Mouse (Mus musculus) stomach, embryonic 16.5 days (tissue): ENCODE measurements at regions not wholly inside any gene's neighbourhood (a gene's known extent, or its start where the extent isn't known, plus 50 kb on each side); places are given as distances from the start of the nearest gene placed in this dataset.
A peak's percentile ranks its signal among the peaks of the same experiment; 100 is the strongest.

ENCODE experiments used
- ATAC-seq: fragments of 200-750 bp; cut with Nextera tagmentation; 2 replicates; pipeline ENCODE4 v1.8.0; 2017; ENCODE audit warnings: moderate number of reproducible peaks, moderate TSS enrichment; ENCODE audit not compliant: insufficient read depth, low FRiP score
- H3K27ac ChIP-seq: fragments of 300-500 bp; sonication (generic); 2 replicates; pipeline ENCODE4 v1.5.1; 2014; ENCODE audit warnings: low read length
- H3K27me3 ChIP-seq: fragments of 300-500 bp; sonication (generic); 2 replicates; pipeline ENCODE4 v1.6.1; 2014; ENCODE audit warnings: low read length, control low read depth, mixed read lengths; ENCODE audit not compliant: control insufficient read depth, insufficient read depth
- H3K36me3 ChIP-seq: fragments of 300-500 bp; sonication (generic); 2 replicates; pipeline ENCODE4 v1.6.1; 2014; ENCODE audit warnings: low read length; ENCODE audit not compliant: control insufficient read depth, insufficient read depth
- H3K4me1 ChIP-seq: fragments of 300-500 bp; sonication (generic); 2 replicates; pipeline ENCODE4 v1.6.1; 2014; ENCODE audit warnings: low read length, control low read depth, mixed read lengths; ENCODE audit not compliant: control insufficient read depth, insufficient read depth
- H3K4me2 ChIP-seq: fragments of 300-500 bp; sonication (generic); 2 replicates; pipeline ENCODE4 v1.6.1; 2014; ENCODE audit warnings: low read depth, low read length, mixed read lengths
- H3K4me3 ChIP-seq: fragments of 300-500 bp; sonication (generic); replicated peaks from 2 replicates; pipeline ENCODE4 v1.5.1; 2014; ENCODE audit warnings: mild to moderate bottlenecking, low read length
- H3K9ac ChIP-seq: fragments of 300-500 bp; sonication (generic); 2 replicates; pipeline ENCODE4 v1.6.1; 2014; ENCODE audit warnings: low read length
- H3K9me3 ChIP-seq: fragments of 300-500 bp; sonication (generic); replicated peaks from 2 replicates; pipeline ENCODE4 v1.6.1; 2016; ENCODE audit warnings: low read length, control low read depth; ENCODE audit not compliant: control insufficient read depth
- WGBS: fragments of 180-500 bp; shearing (Covaris S2); extraction: QIAGEN DNeasy Blood & Tissue Kit; methylation state at CpG from one replicate; pipeline ENCODE4 v1.1.7; 2014; 5-methylcytosine and 5-hydroxymethylcytosine counted together

DNA sequence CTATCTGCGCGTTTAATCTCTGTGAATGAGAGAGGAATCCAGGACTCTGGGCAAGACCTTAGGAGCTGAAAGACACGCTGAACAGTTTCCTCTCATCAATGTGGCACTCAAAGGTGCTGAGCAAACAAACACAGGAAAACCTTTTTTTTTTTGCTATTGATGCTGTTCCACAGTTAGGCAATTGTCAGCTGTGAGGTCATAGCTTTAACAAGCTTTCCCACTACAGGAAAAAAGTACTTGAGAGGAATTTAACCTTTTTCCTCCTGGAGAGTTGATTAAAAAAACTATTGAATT, 261.0 kb downstream of the Fzd1 start:
- no peaks in the 10 kb centered on the region for H3K27me3 ChIP-seq
- no peaks in the 10 kb centered on the region for H3K9me3 ChIP-seq
- 31% methylated on average over 3 of the region's 3 CpGs for WGBS
- H3K4me2 ChIP-seq: peak overlapping the region; percentile 43
- peak overlapping the region; percentile 35; the same call in 1 of the 2 replicates for H3K9ac ChIP-seq
- no peak for ATAC-seq
- H3K27ac ChIP-seq: peak overlapping the region; percentile 77
- H3K4me1 ChIP-seq: peaks cover 23% of the 10 kb centered on the region
- H3K4me3 ChIP-seq: no peak overlapping the region
- no peaks in the 10 kb centered on the region for H3K36me3 ChIP-seq

DNA sequence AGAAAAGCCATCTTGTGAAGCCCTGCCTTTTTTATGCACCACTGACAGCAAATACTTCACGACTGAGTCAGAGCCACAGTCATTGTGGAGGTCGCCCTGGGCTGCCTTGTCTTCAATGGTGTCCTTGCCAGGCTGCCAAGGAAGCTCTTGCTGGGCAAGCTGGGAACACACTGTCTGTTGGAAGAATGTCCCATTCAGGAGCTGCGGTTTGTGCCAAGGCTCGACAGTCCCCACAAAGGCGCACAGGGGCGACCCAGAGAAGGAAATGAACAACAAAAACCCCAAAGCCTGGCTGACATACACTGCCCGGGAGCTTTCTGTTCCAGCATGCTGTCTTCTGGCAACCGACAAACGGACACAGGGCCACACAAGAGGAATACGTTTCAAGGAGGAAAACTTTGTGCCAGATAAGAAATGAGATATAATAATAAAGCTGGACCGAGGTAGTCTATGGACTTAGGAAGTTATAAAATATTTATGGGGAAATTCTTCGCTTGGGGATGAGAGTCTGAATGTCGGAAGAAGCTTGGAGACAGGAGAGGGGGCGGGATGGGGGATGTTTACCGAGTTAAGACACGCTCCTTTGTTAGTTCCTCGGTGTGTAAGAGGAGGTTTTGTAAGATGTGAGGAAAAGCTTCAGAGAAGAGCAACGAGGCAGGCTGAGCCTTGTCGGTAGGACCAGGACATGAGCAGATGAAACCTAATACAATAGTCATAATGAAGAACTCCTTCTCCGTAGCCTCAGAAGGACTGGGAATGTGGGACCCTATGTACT, 261.5 kb downstream of the Fzd1 start:
- no peaks in the 10 kb centered on the region for H3K36me3 ChIP-seq
- peak; percentile 40; the same call in 1 of the 2 replicates for ATAC-seq
- H3K27me3 ChIP-seq: no peaks in the 10 kb centered on the region
- no peaks in the 10 kb centered on the region for H3K9me3 ChIP-seq
- peak overlapping the region; percentile 60 for H3K9ac ChIP-seq
- 20% methylated on average over 20 of the region's 20 CpGs for WGBS
- H3K27ac ChIP-seq: peak overlapping the region; percentile 77
- peaks cover 23% of the 10 kb centered on the region for H3K4me1 ChIP-seq
- peak overlapping the region; percentile 43 for H3K4me2 ChIP-seq
- H3K4me3 ChIP-seq: no peak overlapping the region; the same call in 1 of the 2 replicates

GRCm38 (mm10) chr5:4495482-4495881, 262.4 kb downstream of the Fzd1 start:
- Histone ChIP-seq H3K4me3 (no peak overlapping the region), H3K9ac (no peak overlapping the region), H3K27me3 (no peaks in the 10 kb centered on the region), H3K27ac (peak overlapping the region; percentile 8; the same call in 1 of the 2 replicates), H3K36me3 (no peaks in the 10 kb centered on the region), H3K4me1 (peaks cover 23% of the 10 kb centered on the region), H3K9me3 (no peaks in the 10 kb centered on the region), H3K4me2 (no peak overlapping the region)
- no peak for ATAC-seq
- 72% methylated on average over 6 of the region's 6 CpGs for WGBS

DNA sequence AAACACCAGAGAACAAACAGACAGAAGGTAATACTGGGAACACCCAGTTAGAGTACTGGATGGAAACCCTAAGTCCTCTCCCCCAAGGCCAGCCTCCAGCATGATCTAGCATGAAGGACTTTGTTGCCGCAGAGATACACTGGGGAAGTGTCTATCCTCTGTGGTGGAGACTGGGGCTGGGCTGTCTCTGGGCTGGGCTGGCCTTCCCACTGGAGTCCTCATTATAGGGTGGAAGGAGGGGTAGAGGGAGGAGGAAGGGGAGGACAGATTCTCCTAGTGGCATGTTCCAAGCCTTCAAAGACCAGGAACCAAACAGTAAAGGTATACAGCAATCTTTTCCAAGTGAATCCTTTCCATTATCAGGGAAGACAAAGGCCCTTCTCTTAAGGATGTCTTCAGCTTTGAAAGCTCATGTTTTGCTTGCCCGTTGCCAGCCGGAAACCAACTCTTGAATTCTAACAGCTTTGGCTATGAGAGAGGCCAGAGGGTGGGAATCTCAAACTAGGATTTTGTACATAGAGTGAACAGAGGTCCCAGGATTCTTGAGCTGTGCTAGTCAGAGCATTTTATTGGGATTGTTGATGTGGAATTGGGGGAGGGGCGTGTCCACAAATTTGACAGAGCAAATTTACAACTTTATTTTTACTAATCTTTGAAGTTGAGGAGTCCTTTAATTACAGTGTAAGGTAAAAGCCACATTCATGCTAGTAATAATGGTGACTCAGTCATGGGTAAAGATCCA, 271.3 kb downstream of the Fzd1 start:
- no peak overlapping the region for H3K9ac ChIP-seq
- no peak; the same call in 1 of the 2 replicates for ATAC-seq
- H3K9me3 ChIP-seq: no peaks in the 10 kb centered on the region
- H3K4me3 ChIP-seq: no peak overlapping the region
- no peaks in the 10 kb centered on the region for H3K36me3 ChIP-seq
- H3K27ac ChIP-seq: no peak overlapping the region
- H3K4me1 ChIP-seq: 0 out of 2 replicates have a peak, but pooled peaks cover 4% of the 10 kb centered on the region
- 80% methylated on average over 4 of the region's 4 CpGs for WGBS
- H3K4me2 ChIP-seq: no peak overlapping the region
- no peaks in the 10 kb centered on the region for H3K27me3 ChIP-seq

GRCm38 (mm10) chr5:4485542-4486390, 272.1 kb downstream of the Fzd1 start:
- Histone ChIP-seq H3K9me3 (no peaks in the 10 kb centered on the region), H3K4me3 (no peak overlapping the region), H3K4me1 (0 out of 2 replicates have a peak, but pooled peaks cover 4% of the 10 kb centered on the region), H3K9ac (no peak overlapping the region), H3K4me2 (no peak overlapping the region), H3K36me3 (no peaks in the 10 kb centered on the region), H3K27ac (no peak overlapping the region), H3K27me3 (no peaks in the 10 kb centered on the region)
- ATAC-seq: peak; percentile 21; the same call in 1 of the 2 replicates
- 61% methylated on average over 10 of the region's 10 CpGs for WGBS

- no peaks in the 10 kb centered on the region for H3K36me3 ChIP-seq
- no peak for ATAC-seq
- no peaks in the 10 kb centered on the region for H3K27me3 ChIP-seq
- H3K4me3 ChIP-seq: no peak overlapping the region
- 21% methylated on average over 6 of the region's 6 CpGs for WGBS
- H3K9me3 ChIP-seq: no peaks in the 10 kb centered on the region
- H3K4me2 ChIP-seq: no peak overlapping the region
- H3K9ac ChIP-seq: no peak overlapping the region
- 0 out of 2 replicates have a peak, but pooled peaks cover 4% of the 10 kb centered on the region for H3K4me1 ChIP-seq
- H3K27ac ChIP-seq: no peak overlapping the region
Observed at GRCm38 (mm10) chr5:4484780-4485179, 273.1 kb downstream of the Fzd1 start.

- no peak overlapping the region for H3K27ac ChIP-seq
- H3K9ac ChIP-seq: no peak overlapping the region
- no peak overlapping the region for H3K4me2 ChIP-seq
- H3K4me3 ChIP-seq: no peak overlapping the region
- H3K36me3 ChIP-seq: no peaks in the 10 kb centered on the region
- H3K4me1 ChIP-seq: 0 out of 2 replicates have a peak, but pooled peaks cover 4% of the 10 kb centered on the region
- no peaks in the 10 kb centered on the region for H3K27me3 ChIP-seq
- no peaks in the 10 kb centered on the region for H3K9me3 ChIP-seq
- 73% methylated on average over 1 of the region's 1 CpGs for WGBS
- ATAC-seq: no peak
Observed at GRCm38 (mm10) chr5:4484151-4484550, 273.7 kb downstream of the Fzd1 start.

DNA sequence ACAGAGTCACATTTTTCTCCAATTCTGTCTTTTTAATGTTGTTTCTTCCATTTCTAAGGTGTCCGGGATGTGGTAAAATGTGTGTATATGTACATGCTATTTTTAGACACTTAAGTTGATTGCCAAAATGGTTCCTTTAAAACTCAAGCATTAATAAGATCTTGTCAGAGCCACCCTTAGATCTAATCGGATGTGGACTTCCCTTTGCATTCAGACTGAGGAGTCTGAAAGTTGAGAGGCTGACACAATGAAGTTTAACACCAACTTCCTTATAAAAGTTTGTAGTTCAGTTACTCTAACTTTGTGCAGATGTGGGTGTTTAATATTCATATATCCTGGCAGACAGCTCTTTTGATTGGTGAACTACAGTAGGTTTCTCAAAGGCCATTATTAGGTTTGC, 282.1 kb downstream of the Mterf1b start:
- H3K36me3 ChIP-seq: no peaks in the 10 kb centered on the region
- H3K27ac ChIP-seq: no peak overlapping the region
- H3K9me3 ChIP-seq: no peaks in the 10 kb centered on the region
- H3K4me2 ChIP-seq: no peak overlapping the region
- no peak for ATAC-seq
- 62% methylated on average over 2 of the region's 2 CpGs for WGBS
- H3K4me1 ChIP-seq: no peaks in the 10 kb centered on the region
- H3K27me3 ChIP-seq: no peaks in the 10 kb centered on the region
- no peak overlapping the region for H3K9ac ChIP-seq
- H3K4me3 ChIP-seq: no peak overlapping the region
